Mouse (Mus musculus): Measurements from ENCODE around the gene Lpar6. TPM values are rescaled to one million over a fixed set of nuclear protein-coding genes. Genes with fewer than 3 reads are reported as not detected.

Lpar6 gene
- polyA plus RNA-seq, 1 experiment from 2014 or later = 22.4 TPM

- Histone ChIP-seq H3K27ac (replicated peaks; ENCODE audit: low read depth, low read length) (no peak overlapping the region), H3K4me2 (ENCODE audit: low read depth, low read length) (no peak overlapping the region), H3K9me3 (replicated peaks; ENCODE audit: control insufficient read depth, low read length) (no peaks in the 10 kb centered on the region), H3K27me3 (ENCODE audit: control insufficient read depth, insufficient read depth, low read length) (no peaks in the 10 kb centered on the region), H3K4me1 (ENCODE audit: control insufficient read depth, insufficient read depth, low read length) (no peaks in the 10 kb centered on the region), H3K36me3 (replicated peaks; ENCODE audit: control insufficient read depth, insufficient read depth, low read depth, low read length) (no peaks in the 10 kb centered on the region), H3K9ac (replicated peaks; ENCODE audit: low read length) (no peak overlapping the region), H3K4me3 (ENCODE audit: low read depth, low read length) (no peak overlapping the region)
- WGBS = 41% methylated on average over 4 of the region's 4 CpGs
- no peak for ATAC-seq (replicated peaks; ENCODE audit: insufficient number of reproducible peaks, low FRiP score, low TSS enrichment, low read depth)
- DNase-seq (ENCODE audit: low spot score) = no peak
Measured at GRCm38 (mm10) chr14:73258181-73258580, 20.5 kb downstream of the Lpar6 start.

DNA sequence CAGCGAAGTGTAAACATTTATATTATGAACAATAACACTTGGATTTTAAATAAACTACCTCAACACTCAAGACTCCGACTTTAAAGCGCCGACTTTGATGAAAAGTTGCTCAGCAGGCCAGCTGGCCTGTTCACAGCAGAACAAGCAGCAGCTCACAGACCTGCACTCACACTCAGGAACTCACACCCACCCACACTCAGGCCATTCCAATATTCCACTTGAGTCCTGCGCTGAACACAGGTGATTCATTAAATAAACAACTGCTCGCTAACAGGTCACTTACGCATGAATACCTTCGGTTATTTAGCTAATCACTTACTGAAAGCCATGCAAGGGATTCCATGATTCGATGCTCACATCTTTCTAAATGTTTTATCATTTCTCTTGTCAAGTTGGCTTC lies 24.5 kb downstream of the Lpar6 start:
- Histone ChIP-seq H3K4me2 (ENCODE audit: low read depth, low read length) (no peak overlapping the region), H3K4me1 (ENCODE audit: control insufficient read depth, insufficient read depth, low read length) (no peaks in the 10 kb centered on the region), H3K9me3 (replicated peaks; ENCODE audit: control insufficient read depth, low read length) (no peaks in the 10 kb centered on the region), H3K9ac (replicated peaks; ENCODE audit: low read length) (no peak overlapping the region), H3K27me3 (ENCODE audit: control insufficient read depth, insufficient read depth, low read length) (no peaks in the 10 kb centered on the region), H3K27ac (replicated peaks; ENCODE audit: low read depth, low read length) (no peak overlapping the region), H3K4me3 (ENCODE audit: low read depth, low read length) (no peak overlapping the region), H3K36me3 (replicated peaks; ENCODE audit: control insufficient read depth, insufficient read depth, low read depth, low read length) (no peaks in the 10 kb centered on the region; the same call in 1 of the 2 replicates)
- ATAC-seq (replicated peaks; ENCODE audit: insufficient number of reproducible peaks, low FRiP score, low TSS enrichment, low read depth) = no peak
- WGBS = 92% methylated on average over 9 of the region's 9 CpGs
- no peak for DNase-seq (ENCODE audit: low spot score)

DNA sequence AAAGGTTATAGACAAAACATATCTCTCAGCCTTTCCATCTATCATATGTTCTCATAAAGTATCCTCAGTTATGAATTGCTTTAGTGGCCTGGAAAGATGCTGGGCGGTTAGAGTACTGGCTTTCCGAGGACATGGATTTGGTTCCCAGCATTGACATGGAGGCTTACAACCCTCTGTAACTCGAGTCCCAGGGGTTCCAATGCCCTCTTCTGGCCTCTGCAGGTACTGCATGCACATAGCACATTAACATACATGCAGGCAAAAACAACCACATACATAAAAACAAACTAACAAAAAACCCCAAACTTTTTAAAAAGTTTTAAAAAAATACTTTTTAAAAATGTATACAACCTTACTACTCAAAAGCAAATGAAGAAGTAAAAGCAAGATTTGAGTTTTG lies 28.5 kb downstream of the Lpar6 start:
- Histone ChIP-seq H3K4me2 (ENCODE audit: low read depth, low read length) (no peak overlapping the region), H3K4me1 (ENCODE audit: control insufficient read depth, insufficient read depth, low read length) (no peaks in the 10 kb centered on the region), H3K4me3 (ENCODE audit: low read depth, low read length) (no peak overlapping the region), H3K27ac (replicated peaks; ENCODE audit: low read depth, low read length) (no peak overlapping the region), H3K36me3 (replicated peaks; ENCODE audit: control insufficient read depth, insufficient read depth, low read depth, low read length) (no peaks in the 10 kb centered on the region; the same call in 1 of the 2 replicates), H3K27me3 (ENCODE audit: control insufficient read depth, insufficient read depth, low read length) (no peaks in the 10 kb centered on the region), H3K9ac (replicated peaks; ENCODE audit: low read length) (no peak overlapping the region), H3K9me3 (replicated peaks; ENCODE audit: control insufficient read depth, low read length) (no peaks in the 10 kb centered on the region)
- WGBS = 80% methylated on average over 3 of the region's 3 CpGs
- DNase-seq (ENCODE audit: low spot score) = no peak
- ATAC-seq (replicated peaks; ENCODE audit: insufficient number of reproducible peaks, low FRiP score, low TSS enrichment, low read depth) = no peak

DNA sequence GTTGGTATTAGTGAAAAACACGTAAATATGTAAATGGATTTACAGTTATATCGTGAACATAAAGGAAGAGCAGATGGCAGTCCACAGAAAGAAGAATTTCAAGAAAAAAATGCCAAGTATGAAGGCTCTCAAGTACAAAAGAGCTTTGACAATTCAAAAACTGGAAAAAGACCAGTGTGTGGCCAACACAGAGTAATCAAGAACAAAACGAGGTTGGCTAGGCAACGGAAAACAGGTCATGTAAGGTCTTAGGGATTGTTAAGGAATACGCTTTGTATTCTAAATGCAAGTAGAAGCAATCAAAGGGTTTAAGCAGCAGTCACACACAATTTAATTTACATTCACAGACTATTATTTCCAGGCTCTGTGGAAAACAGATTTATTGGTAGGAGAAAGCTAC lies 34.1 kb downstream of the Lpar6 start:
- H3K27me3 ChIP-seq (ENCODE audit: control insufficient read depth, insufficient read depth, low read length) = no peaks in the 10 kb centered on the region
- H3K4me1 ChIP-seq (ENCODE audit: control insufficient read depth, insufficient read depth, low read length) = no peaks in the 10 kb centered on the region
- no peaks in the 10 kb centered on the region for H3K9me3 ChIP-seq (replicated peaks; ENCODE audit: control insufficient read depth, low read length)
- no peak overlapping the region for H3K9ac ChIP-seq (replicated peaks; ENCODE audit: low read length)
- DNase-seq (ENCODE audit: low spot score) = no peak
- WGBS = 65% methylated on average over 5 of the region's 5 CpGs
- no peak overlapping the region for H3K27ac ChIP-seq (replicated peaks; ENCODE audit: low read depth, low read length)
- no peaks in the 10 kb centered on the region for H3K36me3 ChIP-seq (replicated peaks; ENCODE audit: control insufficient read depth, insufficient read depth, low read depth, low read length)
- no peak overlapping the region for H3K4me2 ChIP-seq (ENCODE audit: low read depth, low read length)
- H3K4me3 ChIP-seq (ENCODE audit: low read depth, low read length) = no peak overlapping the region
- no peak for ATAC-seq (replicated peaks; ENCODE audit: insufficient number of reproducible peaks, low FRiP score, low TSS enrichment, low read depth)

- H3K9ac ChIP-seq (replicated peaks; ENCODE audit: low read length) = no peak overlapping the region
- no peaks in the 10 kb centered on the region for H3K9me3 ChIP-seq (replicated peaks; ENCODE audit: control insufficient read depth, low read length)
- no peaks in the 10 kb centered on the region for H3K4me1 ChIP-seq (ENCODE audit: control insufficient read depth, insufficient read depth, low read length)
- no peaks in the 10 kb centered on the region for H3K27me3 ChIP-seq (ENCODE audit: control insufficient read depth, insufficient read depth, low read length)
- no peaks in the 10 kb centered on the region for H3K36me3 ChIP-seq (replicated peaks; ENCODE audit: control insufficient read depth, insufficient read depth, low read depth, low read length)
- H3K27ac ChIP-seq (replicated peaks; ENCODE audit: low read depth, low read length) = no peak overlapping the region
- no peak overlapping the region for H3K4me3 ChIP-seq (ENCODE audit: low read depth, low read length)
- H3K4me2 ChIP-seq (ENCODE audit: low read depth, low read length) = no peak overlapping the region
- ATAC-seq (replicated peaks; ENCODE audit: insufficient number of reproducible peaks, low FRiP score, low TSS enrichment, low read depth) = no peak
- 84% methylated on average over 6 of the region's 6 CpGs for WGBS
- no peak for DNase-seq (ENCODE audit: low spot score)
Measured at GRCm38 (mm10) chr14:73279096-73279495, 41.4 kb downstream of the Lpar6 start.

- Histone ChIP-seq H3K9ac (replicated peaks; ENCODE audit: low read length) (no peak overlapping the region), H3K4me1 (ENCODE audit: control insufficient read depth, insufficient read depth, low read length) (no peaks in the 10 kb centered on the region), H3K4me3 (ENCODE audit: low read depth, low read length) (no peak overlapping the region), H3K27me3 (ENCODE audit: control insufficient read depth, insufficient read depth, low read length) (no peaks in the 10 kb centered on the region), H3K27ac (replicated peaks; ENCODE audit: low read depth, low read length) (no peak overlapping the region), H3K36me3 (replicated peaks; ENCODE audit: control insufficient read depth, insufficient read depth, low read depth, low read length) (no peaks in the 10 kb centered on the region), H3K9me3 (replicated peaks; ENCODE audit: control insufficient read depth, low read length) (no peaks in the 10 kb centered on the region), H3K4me2 (ENCODE audit: low read depth, low read length) (no peak overlapping the region)
- ATAC-seq (replicated peaks; ENCODE audit: insufficient number of reproducible peaks, low FRiP score, low TSS enrichment, low read depth) (no peak), DNase-seq (ENCODE audit: low spot score) (peak; percentile 14)
- 17% methylated on average over 1 of the region's 1 CpGs for WGBS
Measured at GRCm38 (mm10) chr14:73280996-73281395, 43.3 kb downstream of the Lpar6 start.

DNA sequence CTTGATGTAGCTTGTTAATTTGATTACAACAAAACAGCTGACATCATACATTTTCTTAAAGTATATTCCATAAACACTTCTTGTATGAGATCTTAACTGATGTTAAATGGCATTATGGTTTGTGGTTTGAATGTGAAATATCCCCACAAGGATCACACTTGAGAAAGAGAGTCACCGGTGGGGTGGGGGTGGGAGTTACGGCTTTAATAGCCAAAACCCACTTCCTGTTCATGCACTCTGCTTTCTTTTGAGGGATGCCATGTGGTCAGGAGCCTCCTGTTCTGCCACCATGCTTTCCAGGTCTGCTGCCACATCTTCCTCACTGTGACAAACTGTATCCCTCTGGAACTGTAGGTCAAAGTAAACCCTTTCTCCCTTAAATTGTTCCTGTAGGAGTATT lies 52.2 kb downstream of the Lpar6 start:
- DNase-seq (ENCODE audit: low spot score) (no peak), ATAC-seq (replicated peaks; ENCODE audit: insufficient number of reproducible peaks, low FRiP score, low TSS enrichment, low read depth) (no peak)
- H3K4me1 ChIP-seq (ENCODE audit: control insufficient read depth, insufficient read depth, low read length) = no peaks in the 10 kb centered on the region
- H3K36me3 ChIP-seq (replicated peaks; ENCODE audit: control insufficient read depth, insufficient read depth, low read depth, low read length) = no peaks in the 10 kb centered on the region
- no peak overlapping the region for H3K4me3 ChIP-seq (ENCODE audit: low read depth, low read length)
- H3K4me2 ChIP-seq (ENCODE audit: low read depth, low read length) = no peak overlapping the region
- H3K9me3 ChIP-seq (replicated peaks; ENCODE audit: control insufficient read depth, low read length) = no peaks in the 10 kb centered on the region
- 87% methylated on average over 2 of the region's 2 CpGs for WGBS
- no peak overlapping the region for H3K9ac ChIP-seq (replicated peaks; ENCODE audit: low read length)
- H3K27ac ChIP-seq (replicated peaks; ENCODE audit: low read depth, low read length) = no peak overlapping the region
- no peaks in the 10 kb centered on the region for H3K27me3 ChIP-seq (ENCODE audit: control insufficient read depth, insufficient read depth, low read length)

DNA sequence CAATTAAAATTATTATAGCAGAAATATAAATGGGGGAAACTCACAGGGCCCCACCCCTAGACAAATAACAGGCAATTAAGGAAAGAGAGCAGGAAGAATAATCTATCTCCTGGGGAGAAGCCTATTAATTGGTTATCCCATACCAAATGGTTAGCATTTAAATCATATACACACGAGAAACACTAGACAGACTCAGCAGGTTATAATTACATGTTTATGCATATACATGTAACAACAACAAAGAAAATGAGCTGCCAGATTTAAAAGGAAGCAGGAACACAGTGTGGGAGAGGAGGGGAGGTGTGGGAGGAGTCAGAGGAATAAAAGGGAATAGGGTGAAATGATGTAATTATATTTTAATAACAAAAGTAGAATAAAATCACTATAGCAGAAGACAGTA lies 54.7 kb downstream of the Lpar6 start:
- no peaks in the 10 kb centered on the region for H3K9me3 ChIP-seq (replicated peaks; ENCODE audit: control insufficient read depth, low read length)
- H3K27ac ChIP-seq (replicated peaks; ENCODE audit: low read depth, low read length) = no peak overlapping the region
- H3K4me3 ChIP-seq (ENCODE audit: low read depth, low read length) = no peak overlapping the region
- no peaks in the 10 kb centered on the region for H3K36me3 ChIP-seq (replicated peaks; ENCODE audit: control insufficient read depth, insufficient read depth, low read depth, low read length)
- ATAC-seq (replicated peaks; ENCODE audit: insufficient number of reproducible peaks, low FRiP score, low TSS enrichment, low read depth) (no peak), DNase-seq (ENCODE audit: low spot score) (no peak)
- no peaks in the 10 kb centered on the region for H3K4me1 ChIP-seq (ENCODE audit: control insufficient read depth, insufficient read depth, low read length)
- H3K27me3 ChIP-seq (ENCODE audit: control insufficient read depth, insufficient read depth, low read length) = no peaks in the 10 kb centered on the region
- 64% methylated on average over 1 of the region's 1 CpGs for WGBS
- no peak overlapping the region for H3K9ac ChIP-seq (replicated peaks; ENCODE audit: low read length)
- H3K4me2 ChIP-seq (ENCODE audit: low read depth, low read length) = no peak overlapping the region

Measured in embryonic facial prominence, embryonic 11.5 days (tissue).